Mouse (Mus musculus) mouse trophoblast stem cell (cell line): ENCODE measurements around the gene Shb.

Experiments
- in situ Hi-C, 2 experiments: fragments of 300-500 bp; cut with MseI, MboI; formaldehyde crosslinking; loops; 2 replicates in 1 of 2; 3 replicates in 1 of 2; pipeline ENCODE4 v1.15.1; 2025

The Shb gene

DNA sequence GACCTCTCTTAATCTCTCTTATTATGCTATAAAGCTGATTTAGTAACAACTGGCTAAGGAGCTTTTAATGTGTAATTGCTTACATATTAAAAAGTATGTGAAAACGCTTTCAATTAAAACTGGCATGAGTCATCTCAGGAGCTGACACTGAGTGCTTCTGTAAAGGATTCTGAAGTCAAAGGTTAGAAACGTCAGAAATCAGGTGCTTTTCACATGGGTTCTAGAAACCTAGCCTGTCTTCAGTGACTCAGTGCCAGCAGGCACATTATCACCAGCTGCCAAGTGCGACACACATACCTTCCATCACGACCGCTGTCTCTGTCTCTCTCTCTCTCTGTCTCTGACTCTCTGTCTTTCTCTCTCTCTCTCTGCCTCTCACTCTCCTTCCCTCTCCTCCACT, 47.2 kb downstream of the Shb start:
- in situ Hi-C loops = no loop called here

- in situ Hi-C loops = no loop called here
Observed at GRCm38 (mm10) chr4:45483271-45484245, 48.7 kb downstream of the Shb start.

GRCm38 (mm10) chr4:45482271-45482670, 50.0 kb downstream of the Shb start:
- in situ Hi-C loops = no loop called here

DNA sequence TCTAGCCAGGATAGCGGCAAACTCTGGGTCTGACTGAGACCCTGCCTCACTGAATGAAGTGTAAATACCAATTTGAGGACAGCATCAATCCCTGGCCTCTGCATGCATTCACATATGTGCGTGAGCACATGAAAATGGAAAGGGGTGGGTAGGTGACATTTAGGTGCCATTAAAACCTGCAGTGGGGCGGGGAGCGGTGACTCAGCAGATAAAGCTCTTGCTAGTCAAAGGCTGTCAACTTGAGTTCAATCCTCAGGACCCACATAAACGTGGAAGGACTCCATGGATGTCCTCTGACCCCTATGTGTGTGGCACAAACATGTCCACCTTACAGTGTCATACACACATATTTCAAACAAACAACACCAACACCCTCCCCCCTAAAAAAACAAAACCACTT, 50.8 kb downstream of the Shb start:
- in situ Hi-C loops = no loop called here

DNA sequence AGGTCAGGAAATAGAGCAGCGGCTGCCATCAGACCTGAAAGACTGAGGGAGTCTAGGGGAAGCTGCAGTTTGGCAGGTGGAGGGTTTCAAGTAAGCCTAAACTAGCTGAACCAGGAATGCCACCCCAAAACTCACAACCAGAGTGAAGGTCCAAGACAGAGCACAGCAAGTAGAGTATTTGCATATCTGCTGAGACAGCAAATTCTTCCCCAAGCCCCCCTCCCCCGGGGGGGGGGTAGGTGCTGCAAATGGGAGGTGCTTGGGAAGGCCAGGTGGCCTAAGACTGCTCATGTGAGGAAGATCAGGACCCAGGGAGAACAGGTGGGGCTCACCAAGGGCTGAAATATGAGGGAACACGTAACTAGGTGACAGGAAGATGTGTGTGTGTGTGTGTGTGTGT, 51.7 kb downstream of the Shb start:
- in situ Hi-C loops = no loop called here

DNA sequence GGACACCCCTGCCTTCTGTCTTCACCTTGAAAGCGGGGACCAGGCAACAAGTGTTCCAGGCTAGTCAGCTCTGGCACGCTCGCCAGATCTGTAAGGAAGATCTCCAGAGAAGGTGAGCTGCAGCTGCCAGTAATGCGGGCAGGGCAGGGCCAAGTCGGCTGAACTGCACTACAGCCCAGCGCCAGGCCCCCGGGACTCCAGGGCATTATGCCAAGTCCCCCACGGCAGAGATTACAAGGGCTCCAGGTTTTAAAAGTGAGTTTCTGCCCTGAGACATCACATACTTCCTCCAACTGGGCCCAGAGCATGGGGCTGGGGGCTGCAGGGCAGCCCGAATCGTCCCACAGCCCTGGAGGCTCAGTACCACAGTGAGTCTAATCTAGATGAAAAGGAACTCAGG, 52.8 kb downstream of the Shb start:
- in situ Hi-C loops = no loop called here

GRCm38 (mm10) chr4:45478178-45478577, 54.1 kb downstream of the Shb start:
- in situ Hi-C loops = no loop called here

GRCm38 (mm10) chr4:45477047-45477446, 55.2 kb downstream of the Shb start:
- in situ Hi-C loops = no loop called here

- in situ Hi-C loops = no loop called here
Observed at GRCm38 (mm10) chr4:45474832-45475231, 57.4 kb downstream of the Shb start.

- in situ Hi-C loops = no loop called here
Observed at GRCm38 (mm10) chr4:45474131-45474530, 58.1 kb downstream of the Shb start.

- in situ Hi-C loops = no loop called here
Observed at GRCm38 (mm10) chr4:45473129-45473528, 59.1 kb downstream of the Shb start.

- in situ Hi-C loops = no loop called here
Observed at GRCm38 (mm10) chr4:45472706-45473105, 59.6 kb downstream of the Shb start.

GRCm38 (mm10) chr4:45471654-45472556, 60.4 kb downstream of the Shb start:
- in situ Hi-C loops = no loop called here

DNA sequence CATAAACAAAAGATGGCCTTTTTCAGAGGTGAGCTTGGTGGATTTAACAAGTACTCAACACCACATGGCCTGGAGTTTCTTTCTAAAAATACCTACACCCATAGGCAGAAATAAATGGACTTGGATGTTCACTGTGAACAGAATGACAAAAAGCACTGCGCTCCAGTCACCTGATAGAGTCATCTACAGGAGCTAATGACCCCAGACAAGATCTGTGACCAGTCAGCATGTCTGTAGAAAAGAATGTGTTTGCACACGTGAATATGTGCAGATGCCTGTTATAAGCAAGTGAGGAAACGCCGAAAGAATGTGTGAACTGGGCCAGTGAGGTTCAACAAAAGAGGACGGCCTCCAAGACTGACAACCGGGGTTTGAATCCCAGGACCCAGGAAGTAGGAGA, 63.2 kb downstream of the Shb start:
- in situ Hi-C loops = no loop called here

GRCm38 (mm10) chr4:45468507-45468906, 63.8 kb downstream of the Shb start:
- in situ Hi-C loops = no loop called here

GRCm38 (mm10) chr4:45467115-45467912, 65.0 kb downstream of the Shb start:
- in situ Hi-C loops = no loop called here

DNA sequence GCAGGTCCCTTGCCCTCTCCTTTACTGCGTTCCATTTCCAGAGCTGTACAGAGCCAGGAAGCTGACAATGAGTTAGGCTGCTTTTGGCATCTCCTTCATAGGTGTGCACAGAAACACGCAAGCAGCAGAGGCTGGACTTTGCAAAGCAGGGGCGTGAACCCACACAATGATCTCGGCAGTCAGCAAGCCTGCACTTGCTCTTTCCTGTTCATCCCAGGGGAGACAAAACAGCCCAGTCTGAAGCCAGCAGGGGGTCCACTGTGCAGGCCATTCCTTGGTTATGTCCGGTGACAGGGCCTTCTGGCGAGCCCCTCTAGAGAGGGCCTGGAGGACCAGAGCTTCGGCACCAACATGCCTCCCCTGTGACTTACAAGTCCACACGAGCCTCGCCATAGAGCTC, 67.3 kb downstream of the Shb start:
- in situ Hi-C loops = no loop called here

DNA sequence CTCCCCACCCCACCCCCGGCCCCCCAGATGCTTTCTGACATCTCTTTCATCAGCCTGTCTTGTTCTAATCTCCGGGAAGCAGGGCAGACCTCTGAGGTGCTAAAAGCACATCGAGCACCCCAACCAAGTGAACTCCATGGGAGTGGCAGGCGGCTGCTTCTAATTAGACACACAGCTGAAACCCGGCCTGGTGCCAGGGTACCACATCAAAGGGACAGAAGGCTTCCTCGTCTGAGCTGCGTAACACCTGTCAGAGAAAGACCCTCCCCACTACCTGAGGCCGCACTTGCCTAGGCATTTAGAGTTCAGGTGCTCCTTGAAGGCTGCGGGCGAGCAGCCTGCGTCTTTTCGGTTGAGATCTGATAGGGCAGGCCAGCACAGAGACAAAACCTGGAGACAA, 67.7 kb downstream of the Shb start:
- in situ Hi-C loops = no loop called here

GRCm38 (mm10) chr4:45464123-45464522, 68.1 kb downstream of the Shb start:
- in situ Hi-C loops = no loop called here

DNA sequence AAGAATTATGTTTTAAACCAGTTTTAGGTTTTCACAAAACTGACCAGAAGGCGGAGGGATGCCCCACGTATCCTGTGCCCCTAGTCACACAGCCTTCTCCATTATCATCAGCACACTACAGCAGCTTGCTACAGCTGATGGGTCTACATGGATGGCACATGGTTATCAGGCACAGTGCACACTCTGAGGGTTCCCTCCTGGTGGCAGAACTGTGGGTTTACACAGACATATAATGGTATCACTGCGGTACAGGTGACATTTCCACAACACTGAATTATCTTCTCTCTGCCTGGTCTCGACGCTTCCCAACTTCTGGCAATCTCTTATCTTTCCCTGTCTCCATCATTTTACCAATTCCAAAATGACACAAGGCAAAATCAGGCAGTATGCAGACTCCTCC, 69.6 kb downstream of the Shb start:
- in situ Hi-C loops = no loop called here

DNA sequence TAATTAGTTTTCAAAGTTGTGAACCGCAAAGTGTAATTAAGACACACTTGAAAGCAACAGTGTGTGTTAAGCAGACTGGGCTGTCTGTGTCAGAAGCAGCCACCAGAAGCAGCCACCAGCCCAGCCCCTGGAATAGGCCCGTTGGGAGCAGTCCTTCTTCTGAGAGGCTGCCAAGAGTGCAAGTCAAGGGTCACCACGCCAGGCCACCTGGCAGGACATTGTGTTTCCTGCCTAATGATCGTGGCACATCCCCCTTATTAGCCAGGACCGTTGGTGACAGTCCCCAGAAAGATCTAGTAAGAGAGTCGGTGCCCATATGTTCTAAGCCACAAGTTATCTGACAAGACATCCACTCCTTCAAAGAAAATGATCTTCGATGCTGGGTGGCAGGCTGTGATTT, 70.6 kb downstream of the Shb start:
- in situ Hi-C loops = no loop called here

GRCm38 (mm10) chr4:45459375-45459774, 72.9 kb downstream of the Shb start:
- in situ Hi-C loops = no loop called here
